Mouse (Mus musculus) heart, postnatal 10 days (tissue): ENCODE measurements around the gene Ube2d1. TPM values are rescaled to one million over a fixed set of nuclear protein-coding genes. Genes with fewer than 3 reads are reported as not detected.

Experiments
- DNase-seq, 2 experiments: peaks; one replicate each; pipeline ENCODE4 v3.0.0; 2021
- intact Hi-C: fragments of 180-260 bp; cut with DNase I; formaldehyde crosslinking; loops from one replicate; pipeline ENCODE4 v1.15.1; 2025
- total RNA-seq, 2 experiments: library from RNA; stranded (reverse); gene quantifications; 2 replicates each; pipeline ENCODE4 v1.2.3; 2021

The Ube2d1 gene
- 10 to 100 TPM; 40.9 to 47.6 TPM for total RNA-seq

DNA sequence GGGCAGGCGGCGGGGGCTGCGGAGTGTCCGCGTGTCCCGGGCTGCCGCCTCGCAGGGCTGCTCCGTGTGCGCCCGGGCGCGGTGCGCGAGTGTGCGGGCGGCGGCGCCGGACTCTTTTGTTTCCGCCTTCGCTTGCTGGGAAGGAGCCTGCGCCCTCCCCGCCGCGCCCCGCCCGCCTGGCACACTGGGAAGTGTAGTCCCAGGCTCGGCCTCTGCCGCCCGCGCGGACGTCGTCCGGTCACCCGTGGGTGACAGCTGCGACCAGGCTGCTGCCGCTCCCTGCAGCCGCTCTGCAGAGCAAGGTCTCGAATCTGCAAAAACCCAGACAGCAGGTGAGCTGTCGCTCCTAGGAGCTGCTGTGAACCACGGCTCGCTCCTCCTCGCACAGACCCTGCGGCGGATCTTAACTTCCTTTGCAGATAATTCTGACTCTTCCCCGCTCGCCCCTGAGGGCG, at the start of gene Ube2d1:
Ube2d1 (minus strand) TSS at position 137 of the 455 bp plus-strand sequence.
- intact Hi-C loops = loop anchor here (2.0 kb wide), 1 partner anchor 48 kb away; no protein-coding TSS in a partner anchor

DNA sequence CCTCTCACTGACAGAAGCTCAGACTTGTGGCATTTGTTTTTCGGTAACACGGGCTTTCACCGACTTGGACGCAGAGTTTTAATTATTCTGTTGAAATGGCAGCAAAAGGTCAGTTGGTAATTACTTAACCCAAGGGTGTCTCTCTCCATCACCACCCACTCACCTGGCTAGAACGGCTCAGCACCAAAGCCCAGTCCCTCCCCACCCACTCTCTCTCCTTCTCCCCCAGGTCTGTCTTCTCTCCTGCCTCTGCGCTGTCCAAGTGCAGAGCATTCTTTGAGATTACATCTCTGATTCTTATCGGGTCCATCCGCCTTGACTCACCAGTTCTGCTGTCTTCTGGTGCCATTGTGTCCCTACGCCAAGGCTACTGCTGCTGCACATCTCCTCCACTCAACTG, 47.8 kb upstream of the Ube2d1 start:
- intact Hi-C loops = no loop called here
- DNase-seq = no peak

More for the DNA sequence above, at the start of gene Ube2d1:
- DNase-seq = peak; percentile 89 to 91

DNA sequence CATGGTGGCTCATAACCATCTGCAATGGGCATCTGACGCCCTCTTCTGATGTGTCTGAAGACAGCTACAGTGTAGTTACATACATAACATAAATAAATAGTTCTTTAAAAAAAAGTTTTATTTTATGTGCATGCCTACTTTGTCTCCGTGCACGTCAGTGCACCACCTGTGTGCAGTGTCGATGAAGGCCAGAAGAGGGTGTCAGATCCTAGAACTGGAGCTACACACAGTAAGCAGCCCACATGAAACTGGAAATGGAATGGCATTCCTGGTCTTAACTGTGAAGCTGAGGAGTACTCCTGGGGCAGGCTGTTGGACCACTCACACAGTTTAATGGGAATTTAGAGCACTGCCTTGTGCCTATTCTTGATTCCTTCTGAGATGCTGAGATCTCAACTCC, 47.3 kb upstream of the Ube2d1 start:
- intact Hi-C loops = no loop called here
- no peak for DNase-seq

DNA sequence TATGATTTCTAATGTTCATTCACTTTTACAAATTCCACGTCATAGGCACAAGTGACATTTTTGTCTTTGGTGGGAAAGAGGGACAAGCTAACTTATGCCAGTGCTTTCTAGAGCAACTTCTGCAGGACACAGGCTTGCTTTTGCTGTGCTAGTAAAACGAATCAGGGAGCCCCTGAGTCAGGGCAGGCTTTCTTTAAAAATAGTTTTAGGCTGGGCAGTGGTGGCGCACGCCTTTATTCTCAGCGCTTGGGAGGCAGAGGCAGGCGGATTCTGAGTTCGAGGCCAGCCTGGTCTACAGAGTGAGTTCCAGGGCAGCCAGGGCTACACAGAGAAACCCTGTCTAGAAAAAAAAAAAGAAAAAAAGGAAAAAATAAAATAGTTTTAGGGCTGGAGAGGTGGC, 46.8 kb upstream of the Ube2d1 start:
- DNase-seq = no peak
- intact Hi-C loops = no loop called here

DNA sequence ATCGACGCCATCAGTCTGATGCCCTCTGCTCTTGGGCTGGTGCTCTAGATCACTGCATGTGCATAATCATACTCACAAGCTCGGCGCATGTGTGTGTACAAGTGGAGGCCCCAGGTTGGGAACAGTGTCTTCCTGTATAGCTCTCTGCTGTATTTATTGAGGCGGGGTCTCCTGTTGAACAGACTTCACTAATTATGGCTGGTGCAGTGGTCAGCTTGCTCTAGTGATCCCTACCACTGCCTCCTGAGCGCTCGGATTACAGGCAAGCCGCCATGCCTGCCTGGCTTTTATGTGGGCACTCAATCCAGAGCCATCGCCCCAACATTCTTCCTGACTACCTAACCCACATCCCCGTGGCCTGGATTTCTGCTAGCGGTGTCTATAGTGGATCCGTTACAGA, 45.0 kb upstream of the Ube2d1 start:
- DNase-seq = no peak
- intact Hi-C loops = no loop called here

DNA sequence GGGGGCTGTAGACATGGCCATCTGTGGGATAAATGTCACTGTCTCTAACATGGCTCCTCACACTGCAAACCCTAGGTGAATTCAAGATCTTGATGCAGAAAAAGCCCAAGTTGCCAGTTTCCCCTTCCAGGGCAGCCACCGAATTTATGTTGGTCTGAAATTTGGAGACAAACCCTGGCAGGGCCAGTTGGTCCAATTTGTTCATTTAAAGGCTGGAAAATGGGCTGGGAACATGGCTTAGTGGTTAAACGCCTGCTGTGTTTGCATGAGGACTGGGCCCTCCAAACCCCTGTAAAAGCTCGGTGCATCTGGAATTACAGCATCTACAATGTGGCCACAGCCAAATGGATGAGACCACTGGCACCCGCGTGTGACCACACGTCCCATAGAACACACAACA, 44.2 kb upstream of the Ube2d1 start:
- intact Hi-C loops = no loop called here
- no peak for DNase-seq

DNA sequence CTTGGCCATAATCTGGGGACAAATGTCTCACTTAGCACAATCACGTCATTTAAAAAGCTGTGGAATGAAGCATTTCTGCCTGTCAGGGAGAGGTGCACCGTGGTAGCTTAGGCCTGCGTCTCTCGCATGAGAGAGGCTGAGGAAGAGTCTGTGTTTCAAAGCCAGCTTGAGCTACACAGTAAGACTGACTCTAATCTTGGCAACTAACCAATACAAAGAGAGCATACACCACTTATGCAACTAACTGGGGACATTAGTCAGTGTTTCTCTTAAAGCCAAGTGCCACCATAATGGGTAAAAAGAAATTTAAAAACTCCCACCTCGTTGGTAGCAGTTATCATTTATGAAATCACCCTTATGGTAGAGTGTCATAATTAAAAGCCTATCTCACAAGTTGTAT, 43.8 kb upstream of the Ube2d1 start:
- no peak for DNase-seq
- intact Hi-C loops = no loop called here

DNA sequence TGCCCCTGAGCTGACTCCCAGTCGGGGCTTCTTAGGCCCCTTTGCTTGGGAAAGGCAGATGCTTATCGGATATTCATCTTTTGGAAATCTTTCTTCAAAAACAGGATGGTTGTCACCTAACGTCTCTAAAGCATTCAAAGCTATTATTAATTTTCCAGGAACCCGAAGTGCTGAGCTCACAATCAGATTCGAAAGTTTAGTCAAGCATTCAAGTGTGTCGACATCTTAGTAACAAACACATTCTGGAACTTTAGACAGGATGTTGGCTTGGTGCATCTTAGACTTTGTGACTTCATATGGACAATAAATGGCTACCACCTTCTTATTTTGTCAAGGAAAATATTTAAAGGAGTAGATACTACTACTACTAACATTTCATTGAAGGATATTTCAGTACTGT, 43.3 kb upstream of the Ube2d1 start:
- DNase-seq = no peak
- intact Hi-C loops = no loop called here

DNA sequence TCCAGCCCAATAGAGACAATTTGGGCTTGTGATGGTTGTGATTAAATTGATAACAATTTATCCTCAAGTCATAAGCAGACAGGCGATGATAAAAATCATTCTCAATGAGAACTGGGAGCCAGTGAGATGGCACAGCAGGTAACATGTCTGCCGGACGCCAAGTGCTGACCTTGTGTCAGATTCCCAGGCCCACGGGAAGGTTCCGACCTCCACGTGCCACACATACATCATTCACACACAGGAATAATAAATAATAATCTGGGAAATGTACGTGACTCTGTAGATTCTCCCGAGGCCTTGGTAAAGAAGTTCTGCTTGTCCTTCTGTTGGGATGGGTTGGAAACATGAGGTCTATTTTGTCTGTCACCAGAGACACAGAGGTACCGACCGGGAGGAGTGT, 42.3 kb upstream of the Ube2d1 start:
- intact Hi-C loops = loop anchor here (1.0 kb wide), 1 partner anchor 74 kb away; no protein-coding TSS in a partner anchor
- no peak for DNase-seq

DNA sequence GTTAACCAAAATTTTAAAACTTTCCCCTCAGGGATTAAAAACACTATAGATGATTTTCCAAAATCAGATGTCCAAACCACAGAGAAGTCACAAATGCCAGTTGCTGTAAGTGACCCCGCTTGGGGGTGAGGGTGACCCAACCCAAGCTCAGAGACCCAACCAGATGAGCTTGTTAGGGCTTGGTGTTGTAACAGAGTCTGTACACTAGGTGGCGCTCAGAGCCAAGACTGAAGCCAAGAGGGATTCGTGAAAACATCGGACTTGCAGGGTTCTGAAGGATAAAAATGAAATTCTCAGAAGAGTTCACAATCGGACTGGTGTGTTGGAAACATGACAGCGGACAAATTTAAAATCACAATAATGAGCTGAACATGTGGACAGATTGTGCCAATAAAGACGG, 41.7 kb upstream of the Ube2d1 start:
- intact Hi-C loops = loop anchor here (1.0 kb wide), 1 partner anchor 75 kb away; no protein-coding TSS in a partner anchor
- peak; percentile 71 to 85 for DNase-seq

DNA sequence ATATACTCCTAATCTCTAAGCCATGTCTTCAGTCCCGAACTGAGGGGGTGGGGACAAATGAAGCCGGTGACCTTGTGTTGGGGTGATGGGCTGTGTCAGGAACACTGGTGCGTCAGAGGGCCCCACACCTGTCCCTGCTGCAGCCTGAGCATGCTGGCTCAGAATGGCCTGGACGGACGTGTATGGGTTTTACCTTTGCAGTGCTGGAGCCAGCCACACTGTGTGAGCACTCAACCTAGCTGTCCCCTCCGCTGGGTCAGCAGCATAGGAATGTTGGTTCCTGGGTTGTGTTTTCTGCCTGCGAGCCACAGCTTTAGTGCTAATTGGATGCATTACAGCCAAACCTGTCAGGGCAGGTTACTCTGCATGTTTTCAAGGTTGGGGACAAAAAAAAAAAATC, 41.1 kb upstream of the Ube2d1 start:
- intact Hi-C loops = no loop called here
- DNase-seq = no peak

DNA sequence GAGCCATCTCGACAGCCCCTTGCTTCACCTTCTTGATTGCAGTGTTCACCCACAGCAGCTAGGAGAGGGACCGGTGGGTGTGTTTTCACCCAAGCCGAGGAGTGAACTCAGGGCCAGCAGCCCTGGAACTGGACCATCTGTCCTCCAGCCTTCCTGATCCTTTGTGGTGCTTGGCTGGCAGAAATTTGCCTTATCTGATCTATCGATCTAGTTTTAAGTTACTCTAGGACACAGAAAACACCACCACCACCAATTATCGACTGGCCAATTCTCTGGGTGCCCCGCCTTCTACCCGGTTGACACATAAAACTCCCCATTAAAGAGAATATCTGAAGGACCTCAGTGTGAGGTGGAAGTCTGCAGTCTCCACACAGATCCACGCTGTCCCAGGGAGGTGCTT, 38.6 kb upstream of the Ube2d1 start:
- intact Hi-C loops = no loop called here

DNA sequence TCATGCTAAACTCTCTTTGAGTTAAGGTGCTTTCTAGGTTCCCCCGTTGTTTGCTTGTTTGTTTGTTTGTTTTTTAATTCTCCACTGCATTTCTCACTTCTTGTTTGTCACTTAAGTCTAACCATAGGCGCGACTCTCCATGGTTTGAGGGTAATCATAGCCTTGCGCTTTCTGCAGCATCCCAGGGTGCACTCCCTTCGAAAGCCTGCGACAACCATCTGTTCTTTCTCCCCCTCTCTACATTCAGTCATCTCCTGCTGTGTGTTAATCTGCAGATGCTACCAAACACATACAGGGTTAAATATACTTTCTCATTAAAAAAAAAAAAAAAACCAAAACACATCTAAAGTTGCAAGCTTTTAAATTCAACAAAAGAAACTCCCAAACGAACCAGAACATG, 31.4 kb upstream of the Ube2d1 start:
- no peak for DNase-seq
- intact Hi-C loops = no loop called here

More for the DNA sequence above, 38.6 kb upstream of the Ube2d1 start:
- DNase-seq = no peak

DNA sequence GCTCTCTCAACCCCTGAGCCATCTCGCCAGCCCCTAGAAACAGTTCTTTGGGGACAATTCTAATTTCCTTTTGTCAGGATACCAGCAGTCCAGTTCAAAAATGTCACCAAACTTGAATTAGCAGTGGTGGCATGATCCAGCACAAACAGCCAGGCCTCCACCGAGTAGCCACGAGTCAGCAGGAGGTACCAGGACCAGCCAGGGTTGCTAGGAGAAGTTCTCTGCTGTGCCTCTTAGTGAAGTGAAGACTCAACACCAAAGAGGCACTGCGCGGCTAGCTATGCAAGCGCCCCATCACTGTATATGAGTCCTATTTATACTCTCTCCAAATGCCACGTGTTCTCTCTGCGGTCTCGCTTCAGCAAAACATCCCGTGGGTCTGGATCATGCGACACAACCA, 31.0 kb upstream of the Ube2d1 start:
- intact Hi-C loops = no loop called here
- no peak for DNase-seq

DNA sequence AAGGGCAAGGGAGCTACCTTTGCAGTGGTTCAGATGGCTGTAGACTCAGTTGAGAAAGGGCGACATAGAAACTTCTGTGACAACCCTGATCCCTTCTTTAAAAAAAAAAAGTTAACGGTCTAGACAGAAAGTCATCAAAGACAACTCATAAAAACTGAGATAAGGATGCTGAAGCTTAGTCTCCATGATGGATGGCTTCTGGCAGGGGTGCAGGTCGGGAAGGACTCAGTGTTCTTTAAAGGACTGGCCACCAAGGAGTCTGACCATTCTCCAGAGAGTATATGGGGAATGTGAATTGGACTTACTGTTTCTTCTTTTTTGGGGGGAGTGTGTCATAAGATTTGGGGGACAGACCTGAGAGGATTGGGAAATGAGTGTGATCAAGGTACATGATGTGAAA, 29.5 kb upstream of the Ube2d1 start:
- DNase-seq = no peak
- intact Hi-C loops = no loop called here

DNA sequence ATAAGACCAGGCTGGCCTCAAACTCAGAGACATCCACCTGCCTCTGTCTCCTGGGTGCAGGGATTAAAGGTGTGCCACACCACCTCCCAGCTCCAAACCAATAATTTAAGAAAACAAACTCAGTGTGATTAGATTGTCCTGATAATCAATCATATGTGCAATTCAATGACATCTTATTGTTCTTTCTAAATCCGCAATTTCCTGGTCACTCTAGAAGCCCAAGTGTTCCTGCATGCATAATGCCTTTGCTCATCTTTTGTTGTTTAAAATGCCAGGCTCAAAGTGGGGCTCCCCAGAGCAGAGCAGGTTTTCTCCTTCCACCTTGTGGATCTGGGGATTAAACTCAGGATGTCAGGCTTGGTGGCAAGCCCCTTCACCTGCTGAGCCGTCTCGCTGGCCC, 25.2 kb upstream of the Ube2d1 start:
- intact Hi-C loops = no loop called here
- DNase-seq = no peak

DNA sequence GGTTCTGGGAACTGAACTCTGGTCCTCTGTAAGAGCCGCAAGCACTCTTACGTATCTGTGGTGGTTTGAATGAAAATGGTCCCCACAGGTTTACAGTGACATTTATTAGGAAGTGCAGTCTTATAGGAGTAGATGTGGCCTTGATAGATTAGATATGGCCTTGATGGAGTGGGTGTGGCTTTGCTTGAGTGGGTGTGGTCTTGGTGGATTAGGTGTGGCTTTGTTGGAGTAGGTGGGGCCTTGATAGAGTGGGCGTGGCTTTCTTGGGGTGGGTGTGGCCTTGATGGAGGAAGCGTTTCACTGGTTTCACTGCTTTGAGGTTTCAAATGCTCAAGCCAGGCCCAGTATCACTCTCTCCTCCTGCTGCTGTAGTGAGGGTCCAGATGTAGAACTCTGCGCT, 23.1 kb upstream of the Ube2d1 start:
- intact Hi-C loops = no loop called here
- no peak for DNase-seq

DNA sequence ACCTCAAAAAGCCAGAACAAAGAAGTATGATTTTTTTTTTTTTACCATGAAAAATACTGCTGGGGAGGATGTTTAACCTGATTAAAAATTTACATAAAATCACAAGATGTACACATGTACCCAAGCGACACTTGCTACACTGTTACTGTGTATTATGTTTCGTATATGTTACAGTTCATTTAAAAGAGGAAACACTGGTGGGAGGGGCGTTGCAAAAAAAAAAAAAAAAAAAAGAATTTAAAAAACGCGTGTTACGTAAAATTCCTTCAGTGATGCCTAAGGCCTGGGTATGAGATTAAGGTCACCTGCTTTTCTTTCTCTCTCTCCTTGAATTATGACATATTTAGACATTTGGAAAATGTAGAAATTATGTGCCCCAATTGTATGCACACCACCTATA, 21.7 kb upstream of the Ube2d1 start:
- intact Hi-C loops = no loop called here

DNA sequence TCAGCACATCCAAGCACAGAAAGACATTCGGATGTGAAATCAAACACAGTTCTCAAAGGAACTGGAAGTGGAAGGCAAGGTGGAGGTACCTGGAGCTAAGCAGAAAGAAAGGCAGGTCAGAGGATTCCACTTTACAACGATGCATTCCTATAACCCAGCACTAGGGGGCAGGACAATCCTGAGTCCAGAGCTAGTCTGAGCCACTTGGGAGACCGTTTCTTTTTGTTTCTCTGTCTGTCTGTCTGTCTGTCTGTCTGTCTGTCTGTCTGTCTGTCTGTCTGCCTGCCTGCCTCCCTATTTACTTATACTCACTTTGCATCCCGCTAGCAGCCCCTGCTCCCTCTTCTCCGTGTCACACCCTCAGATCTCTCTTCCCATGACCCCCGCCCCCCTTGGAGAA, 21.1 kb upstream of the Ube2d1 start:
- peak; percentile 24 to 53 for DNase-seq
- intact Hi-C loops = no loop called here

More for the DNA sequence above, 21.7 kb upstream of the Ube2d1 start:
- no peak for DNase-seq

DNA sequence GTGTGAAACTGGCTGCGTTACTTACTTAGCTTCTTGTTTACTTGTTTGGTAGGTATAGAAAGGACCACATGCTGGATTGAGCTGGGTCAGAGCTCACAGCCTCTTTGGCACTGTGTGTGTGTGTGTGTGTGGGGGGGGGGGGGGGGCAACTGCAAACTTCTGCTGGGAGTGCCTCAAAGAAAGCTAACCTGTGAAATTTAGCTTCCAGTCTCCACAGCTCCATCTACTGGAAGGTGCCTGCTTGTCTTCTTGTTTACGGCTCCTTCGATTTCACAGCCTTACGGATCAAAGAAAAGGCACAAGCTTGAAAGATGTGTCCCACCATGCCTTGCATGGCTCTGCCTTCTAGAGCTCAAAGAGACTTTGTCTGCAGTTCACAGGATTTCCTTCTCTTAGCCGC, 17.4 kb upstream of the Ube2d1 start:
- intact Hi-C loops = no loop called here
- peak in 1 of 2 experiments; percentile 14 for DNase-seq

DNA sequence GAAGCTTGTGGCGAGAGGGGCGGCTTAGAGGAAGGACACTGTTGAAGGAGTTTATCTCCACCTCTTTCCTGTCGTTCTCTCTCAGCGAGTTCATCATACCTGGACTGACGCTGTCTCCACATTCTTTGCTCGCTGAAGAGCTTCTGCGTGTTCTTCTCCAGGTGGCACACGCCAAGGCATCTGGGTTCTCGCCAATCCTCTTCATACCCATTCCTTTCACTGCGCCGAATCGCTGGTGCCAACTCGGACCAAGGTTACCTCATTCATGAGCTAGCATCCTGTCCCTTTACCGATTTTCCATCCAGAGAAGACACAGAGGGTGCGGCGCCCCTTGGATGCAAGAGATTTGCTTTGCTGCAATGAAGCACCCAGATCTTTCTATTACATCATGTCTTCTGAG, 15.1 kb upstream of the Ube2d1 start:
- DNase-seq = no peak
- intact Hi-C loops = no loop called here

DNA sequence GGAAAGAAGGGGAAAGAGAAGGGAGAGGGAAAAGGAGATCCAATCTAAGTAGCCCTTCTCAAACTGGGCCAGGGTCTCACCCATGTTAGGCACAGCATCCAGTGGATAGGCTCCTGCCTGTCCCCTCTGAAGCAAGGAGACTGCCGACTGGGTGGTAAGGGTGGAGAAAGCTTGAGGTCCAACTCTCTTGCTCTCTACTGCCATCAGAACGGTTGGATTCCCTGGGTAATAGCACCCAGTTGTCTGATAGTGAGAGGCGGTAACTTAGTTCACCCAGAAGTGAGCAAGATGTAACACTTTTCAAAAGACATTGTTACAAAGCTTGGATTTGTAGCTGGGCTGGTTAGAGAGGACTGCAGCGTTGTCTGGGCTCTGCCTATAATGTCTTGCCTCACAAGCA, 8.2 kb upstream of the Ube2d1 start:
- intact Hi-C loops = no loop called here

DNA sequence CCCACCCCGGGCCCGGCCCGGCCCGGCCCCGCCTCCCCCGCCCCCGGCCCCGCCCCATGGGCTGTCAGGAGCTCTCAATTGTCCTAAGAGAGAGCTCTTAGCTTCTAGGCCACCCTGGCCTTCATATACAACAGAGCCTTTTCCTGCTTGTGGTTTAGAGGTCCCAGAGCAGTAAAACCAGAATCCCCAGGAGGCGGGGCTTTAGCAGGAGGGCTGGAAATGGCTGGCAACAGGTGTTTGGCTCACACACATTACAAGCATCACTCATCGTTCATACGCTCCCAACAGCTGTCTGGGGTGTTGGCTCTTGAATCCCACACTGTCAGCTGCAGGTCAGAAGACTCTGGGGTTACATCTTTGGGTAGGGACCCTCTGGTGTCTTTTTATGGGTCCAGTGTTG, 7.2 kb upstream of the Ube2d1 start:
- intact Hi-C loops = no loop called here
- no peak for DNase-seq

More for the DNA sequence above, 8.2 kb upstream of the Ube2d1 start:
- no peak for DNase-seq
